Mouse (Mus musculus) CH12.LX (cell line): ENCODE results near the gene Dnaja4.

Source experiments
- BHLHE40 ChIP-seq: IDR thresholded peaks from 2 replicates; pipeline ENCODE4 v1.6.1; 2011; ENCODE audit warnings: mild to moderate bottlenecking, low read depth, low read length, improper control_type of control experiment
- CTCF ChIP-seq, 2 experiments: IDR thresholded peaks in 1 of 2; conservative IDR thresholded peaks in 1 of 2; 2 replicates each; pipeline ENCODE4 v1.5.1; 2011 to 2012; ENCODE audit warnings: low read depth in 2 of 2, low read length in 2 of 2, improper control_type of control experiment in 1 of 2, inconsistent platforms in 1 of 2, mild to moderate bottlenecking in 1 of 2, moderate library complexity in 1 of 2
- ETS1 ChIP-seq: conservative IDR thresholded peaks from 2 replicates; pipeline ENCODE4 v1.6.1; 2012; ENCODE audit warnings: low read depth, mild to moderate bottlenecking, inconsistent platforms, low read length, improper control_type of control experiment, moderate library complexity
- JUND ChIP-seq: conservative IDR thresholded peaks from 2 replicates; pipeline ENCODE4 v1.6.1; 2011; ENCODE audit warnings: low read depth, low read length, improper control_type of control experiment
- KAT2A ChIP-seq: IDR thresholded peaks from 2 replicates; pipeline ENCODE4 v1.6.1; 2012; ENCODE audit warnings: low read length, improper control_type of control experiment, inconsistent platforms; ENCODE audit not compliant: insufficient replicate concordance
- MAX ChIP-seq: IDR thresholded peaks from 2 replicates; pipeline ENCODE4 v1.6.1; 2011; ENCODE audit warnings: low read length, improper control_type of control experiment
- MYC ChIP-seq: IDR thresholded peaks from 2 replicates; pipeline ENCODE4 v1.6.1; 2011; ENCODE audit warnings: low read depth, mild to moderate bottlenecking, improper control_type of control experiment, low read length
- ZNF384 ChIP-seq: IDR thresholded peaks from 2 replicates; pipeline ENCODE4 v1.6.1; 2012; ENCODE audit warnings: low read depth, low read length, improper control_type of control experiment, inconsistent platforms

DNA sequence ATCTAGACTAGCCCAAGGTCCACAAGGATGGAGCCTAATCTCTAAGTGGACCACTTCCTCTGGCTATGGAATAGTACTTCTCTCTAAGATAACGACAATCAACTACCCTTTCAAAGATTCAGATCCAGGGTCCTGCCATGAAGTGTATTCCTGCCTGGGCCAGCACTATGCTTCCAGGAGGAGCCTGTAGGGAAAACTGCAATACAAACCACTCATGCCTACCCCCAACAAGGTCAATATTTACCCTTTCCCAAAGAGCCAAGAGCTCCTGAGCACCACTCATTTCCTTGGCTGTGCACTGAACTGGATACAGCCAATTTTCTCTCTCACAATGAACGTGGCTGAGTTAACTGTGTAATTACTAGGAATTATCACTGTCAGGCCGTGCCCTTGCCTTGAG lies 18.9 kb downstream of the Dnaja4 start:
- no peak for TF ChIP-seq BHLHE40
- TF ChIP-seq CTCF (conservative IDR thresholded peaks at IDR 0.05 in 1 of 2, IDR thresholded peaks at IDR 0.05 in 1 of 2; ENCODE audit: low read depth in 2 of 2, low read length in 2 of 2), result no peak
- TF ChIP-seq MYC, result no peak
- TF ChIP-seq ETS1, result no peak
- TF ChIP-seq ZNF384, result no peak
- no peak for TF ChIP-seq KAT2A
- TF ChIP-seq JUND, result no peak
- no peak for TF ChIP-seq MAX
